Mouse (Mus musculus) stomach, postnatal 0 days (tissue): ENCODE results near the gene Rxfp4.

Experiments used
- CTCF ChIP-seq: IDR thresholded peaks from 2 replicates; pipeline ENCODE4 v1.5.1; 2016; ENCODE audit warnings: antibody characterized with exemption, low read depth, mild to moderate bottlenecking, moderate library complexity
- EP300 ChIP-seq: optimal IDR thresholded peaks from 2 replicates; pipeline ENCODE3; 2016; ENCODE audit warnings: antibody characterized with exemption

DNA sequence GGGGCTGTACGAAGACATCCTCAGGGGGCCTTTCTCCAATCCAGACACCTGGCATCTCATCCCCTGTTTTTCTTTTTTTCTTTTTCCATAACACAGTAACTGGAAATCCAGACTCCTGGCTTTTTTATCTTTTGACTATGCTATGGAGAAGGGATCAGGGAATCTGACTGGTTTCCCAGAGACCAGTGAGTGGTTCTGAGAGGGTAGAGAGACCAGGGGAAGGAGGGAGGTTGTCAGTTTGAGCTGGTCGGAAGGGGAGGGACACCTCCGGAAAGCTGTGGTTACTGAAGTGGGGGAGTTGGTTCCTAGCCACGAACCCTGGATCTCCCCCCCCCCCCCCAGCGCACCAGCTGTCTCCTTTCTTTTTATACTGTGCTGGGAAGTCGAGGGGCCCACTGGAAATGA is 30.0 kb downstream of the Rxfp4 start:
- TF ChIP-seq CTCF (no peak), EP300 (no peak)
